In the genomic region with DNA sequence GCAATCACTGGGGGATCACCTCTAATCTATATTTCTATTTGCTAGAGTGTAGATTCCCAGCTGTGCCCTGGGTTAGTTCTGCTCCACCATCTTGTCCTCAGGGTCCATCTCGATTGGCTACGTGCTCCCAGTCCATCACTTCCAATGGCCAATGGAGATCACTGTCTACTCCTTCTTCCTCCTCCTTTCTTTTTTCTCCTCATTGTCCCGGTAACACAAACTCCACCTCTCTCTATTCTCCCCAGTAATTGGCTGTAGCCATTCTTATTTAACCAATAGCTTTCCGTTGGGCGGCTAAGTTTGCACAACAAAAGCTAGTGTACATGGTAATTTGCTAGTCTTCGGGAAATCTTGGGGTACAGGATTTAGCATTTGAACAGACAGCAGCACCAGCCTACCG, we compare ENCODE assay signal across 25 mouse cellular contexts. TPM values are rescaled to one million over a fixed set of nuclear protein-coding genes. Genes with fewer than 3 reads are reported as not detected.
DNase-seq lines count a peak whose midpoint lies in the region; TF ChIP-seq lines count a peak whose summit lies in the region.
"Had no signal": no experiment of that assay in that cellular context is flagged by ENCODE, and none has a peak within 500 bp of the region (broad histone marks: within the 10 kb centered on the region; RNA-seq: fewer than 3 reads in every experiment).

No protein-coding gene starts in this region.

- no peaks in the 10 kb centered on the region for H3K27me3 ChIP-seq in E14TG2a.4 (ENCODE audit: insufficient read depth, low read length)
- H3K27me3 ChIP-seq in cerebellum, adult 2 months (ENCODE audit: control insufficient read depth, insufficient read depth, low read length) = no peaks in the 10 kb centered on the region; the same call in 1 of the 2 replicates
- H3K27me3 ChIP-seq: CH12.LX; embryonic facial prominence, embryonic 12.5 days; forebrain, embryonic 13.5 days; forebrain, embryonic 15.5 days; Patski had no signal

- peak overlapping the region; percentile 74 for H3K4me3 ChIP-seq in E14TG2a.4 (replicated peaks; ENCODE audit: low read length)
- H3K4me3 ChIP-seq in cerebellum, adult 2 months (replicated peaks; ENCODE audit: insufficient read depth, low read depth, low read length) = no peak overlapping the region
- H3K4me3 ChIP-seq: embryonic facial prominence, embryonic 10.5 days; embryonic facial prominence, embryonic 12.5 days; forebrain, embryonic 13.5 days; forebrain, embryonic 15.5 days had no signal

- no peak for TF ChIP-seq POLR2A in cerebellum, adult 2 months (IDR thresholded peaks at IDR 0.05; ENCODE audit: borderline replicate concordance, insufficient read depth, low read length)

- H3K27ac ChIP-seq in cerebellum, adult 2 months (ENCODE audit: insufficient read depth, low read length) = no peak overlapping the region
- H3K27ac ChIP-seq: embryonic facial prominence, embryonic 10.5 days; embryonic facial prominence, embryonic 12.5 days; forebrain, embryonic 13.5 days; forebrain, embryonic 15.5 days had no signal

- no peak for TF ChIP-seq CTCF in E14TG2a.4 (conservative IDR thresholded peaks at IDR 0.05; ENCODE audit: low read length)
- no peak for TF ChIP-seq CTCF in cerebellum, adult 2 months (IDR thresholded peaks at IDR 0.05; ENCODE audit: borderline replicate concordance, insufficient read depth, low read depth, low read length)

- H3K4me1 ChIP-seq in E14TG2a.4 (replicated peaks; ENCODE audit: low read depth, low read length) = peaks cover 87% of the 10 kb centered on the region
- H3K4me1 ChIP-seq in cerebellum, adult 2 months (ENCODE audit: control insufficient read depth, insufficient read depth, low read length) = no peaks in the 10 kb centered on the region
- H3K4me1 ChIP-seq: embryonic facial prominence, embryonic 10.5 days; embryonic facial prominence, embryonic 12.5 days had no signal

- no peaks in the 10 kb centered on the region for H3K36me3 ChIP-seq in E14TG2a.4 (ENCODE audit: insufficient read depth, low read length)
- H3K36me3 ChIP-seq: embryonic facial prominence, embryonic 10.5 days; embryonic facial prominence, embryonic 12.5 days; forebrain, embryonic 15.5 days; G1E had no signal

- DNase-seq in ES-CJ7 (ENCODE audit: low read depth, low spot score) = peak; percentile 96
- peak; percentile 99 for DNase-seq in R1 (ENCODE audit: low read depth, low spot score)
- DNase-seq in cerebellum, adult 2 months = no peak
- DNase-seq in frontal cortex, postnatal 14 days (ENCODE audit: low spot score in 2 of 2) = no peak
- no peak for DNase-seq in kidney, adult 9 months
- no peak for DNase-seq in lung, postnatal 36 days
- DNase-seq: adrenal gland, adult 8-10 months; adrenal gland, postnatal 25 days; cerebellum, adult 11 months; cerebellum, adult 18-20 months; cerebellum, adult 9-10 months; cerebellum, postnatal 10 days; cerebellum, postnatal 25 days; forebrain, postnatal 0 days had no signal

- H3K9me3 ChIP-seq in E14TG2a.4 (ENCODE audit: low read length) = no peaks in the 10 kb centered on the region
- H3K9me3 ChIP-seq: embryonic facial prominence, embryonic 10.5 days; embryonic facial prominence, embryonic 12.5 days; forebrain, embryonic 13.5 days; forebrain, embryonic 15.5 days had no signal

- WGBS in cerebellum, adult 2 months = 89% methylated on average over 7 of the region's 7 CpGs

RNA-seq across cellular contexts. Expression of gene Cyp24a1, which starts 32.8 kb away (rescaled TPM):
- 0.08 and 0.14 TPM in 2 replicates for polyA plus RNA-seq in cerebellum, adult 2 months (2012; rRNA removed)
- polyA plus RNA-seq: CD4-positive, CD25-positive, alpha-beta regulatory T cell, adult 4 months; embryonic facial prominence, embryonic 10.5 days; embryonic facial prominence, embryonic 12.5 days; embryonic facial prominence, embryonic 14.5 days; forebrain, embryonic 11.5 days; forebrain, postnatal 0 days; G1E had no signal

RNA-seq across cellular contexts. Expression of gene Pfdn4, which starts 33.5 kb away (rescaled TPM):
- polyA plus RNA-seq in cerebellum, adult 2 months (2012; rRNA removed) = 31.8 and 32.3 TPM in 2 replicates

Comparison
In these comparisons a context has a peak if more than half of its experiments do, and no peak if none do; other contexts are left out.
1. DNase-seq: peak in ES-CJ7 (single experiment) and R1 (single experiment); none in cerebellum, adult 2 months (0 of 2), frontal cortex, postnatal 14 days (0 of 2), kidney, adult 9 months (single experiment) and lung, postnatal 36 days (single experiment).